Mouse (Mus musculus) hindbrain, postnatal 0 days (tissue): Measurements from ENCODE around the gene Cd7. TPM values are rescaled to one million over a fixed set of nuclear protein-coding genes. Genes with fewer than 3 reads are reported as not detected.

Source experiments
- ATAC-seq: fragments of 200-750 bp; cut with Nextera tagmentation; 2 replicates; pipeline ENCODE4 v1.8.0; 2017; ENCODE audit warnings: mild to moderate bottlenecking, moderate TSS enrichment, moderate library complexity
- DNase-seq: peaks from one replicate; pipeline ENCODE4 v3.0.0-alpha.2; 2015; ENCODE audit warnings: low spot score
- H3K27ac ChIP-seq: fragments of 300-500 bp; sonication (generic); 2 replicates; pipeline ENCODE4 v1.5.1; 2014; ENCODE audit warnings: mild to moderate bottlenecking
- H3K27me3 ChIP-seq: fragments of 300-500 bp; sonication (generic); 2 replicates; pipeline ENCODE4 v1.6.1; 2014; ENCODE audit warnings: low read length, mixed read lengths; ENCODE audit not compliant: insufficient read depth
- H3K36me3 ChIP-seq: fragments of 300-500 bp; sonication (generic); 2 replicates; pipeline ENCODE4 v1.6.1; 2014; ENCODE audit warnings: low read length, mixed read lengths; ENCODE audit not compliant: insufficient read depth
- H3K4me1 ChIP-seq: fragments of 300-500 bp; sonication (generic); 2 replicates; pipeline ENCODE4 v1.6.1; 2014; ENCODE audit warnings: antibody characterized with exemption, low read length, mixed read lengths; ENCODE audit not compliant: insufficient read depth
- H3K4me2 ChIP-seq: fragments of 300-500 bp; sonication (generic); 2 replicates; pipeline ENCODE4 v1.6.1; 2014; ENCODE audit warnings: low read depth, mild to moderate bottlenecking, low read length, moderate library complexity, mixed read lengths
- H3K4me3 ChIP-seq: fragments of 300-500 bp; sonication (generic); 2 replicates; pipeline ENCODE4 v1.5.1; 2014; ENCODE audit warnings: low read length
- H3K9ac ChIP-seq: fragments of 300-500 bp; sonication (generic); replicated peaks from 2 replicates; pipeline ENCODE4 v1.6.1; 2014; ENCODE audit warnings: mild to moderate bottlenecking, low read length, moderate library complexity, mixed read lengths
- H3K9me3 ChIP-seq: fragments of 300-500 bp; sonication (generic); 2 replicates; pipeline ENCODE4 v1.6.1; 2016; ENCODE audit warnings: low read length, mixed read lengths
- CTCF ChIP-seq: IDR thresholded peaks from 2 replicates; pipeline ENCODE4 v1.5.1; 2016; ENCODE audit warnings: antibody characterized with exemption, control low read depth, low read depth
- WGBS: fragments of 180-500 bp; shearing (Covaris S2); extraction: QIAGEN DNeasy Blood & Tissue Kit; methylation state at CpG from one replicate; pipeline ENCODE4 v1.1.7; 2014; 5-methylcytosine and 5-hydroxymethylcytosine counted together
- polyA plus RNA-seq: library from polyadenylated mRNA; unstranded; fragments of >200 nt; fragmentation: Nextera tagmentation; extraction: Ambion mirVana; gene quantifications from 2 replicates; pipeline ENCODE4 v1.2.1, GENCODE M21; 2015
- total RNA-seq: library from RNA; depleted of rRNA; stranded (reverse); fragments of >200 nt; gene quantifications from 2 replicates; pipeline ENCODE4 v1.2.3, GENCODE M21; 2014

Gene Cd7
- total and polyA plus RNA-seq, 2 experiments from 2014 or later: not detected

DNA sequence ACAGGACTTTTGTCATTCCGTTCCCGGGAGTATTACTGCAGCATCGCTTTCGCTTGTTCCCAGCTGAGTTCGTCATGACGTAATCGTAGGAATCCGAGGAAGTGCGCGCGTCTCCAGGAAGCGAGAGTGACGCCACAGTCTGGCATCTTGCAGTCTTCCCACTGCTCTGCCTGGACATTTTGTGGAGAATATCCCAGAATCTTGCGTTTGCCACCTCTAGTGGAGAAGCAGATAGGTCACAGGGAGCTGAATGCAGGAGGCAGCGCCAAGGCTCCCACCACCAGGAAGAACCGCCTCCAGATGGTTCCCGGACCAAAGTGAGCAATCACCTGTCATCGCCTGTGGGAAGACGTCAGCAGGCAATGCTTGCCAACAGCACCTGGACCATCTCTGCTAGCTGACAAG lies 24.3 kb downstream of the Cd7 start:
- TF ChIP-seq CTCF: peak; percentile 32
- Histone ChIP-seq H3K27me3 (no peaks in the 10 kb centered on the region), H3K9ac (no peak overlapping the region), H3K4me1 (no peaks in the 10 kb centered on the region), H3K27ac (no peak overlapping the region), H3K4me3 (no peak overlapping the region), H3K4me2 (peak overlapping the region; percentile 22), H3K9me3 (no peaks in the 10 kb centered on the region), H3K36me3 (no peaks in the 10 kb centered on the region)
- ATAC-seq (no peak), DNase-seq (peak; percentile 52)
- WGBS: 58% methylated on average over 19 of the region's 19 CpGs

DNA sequence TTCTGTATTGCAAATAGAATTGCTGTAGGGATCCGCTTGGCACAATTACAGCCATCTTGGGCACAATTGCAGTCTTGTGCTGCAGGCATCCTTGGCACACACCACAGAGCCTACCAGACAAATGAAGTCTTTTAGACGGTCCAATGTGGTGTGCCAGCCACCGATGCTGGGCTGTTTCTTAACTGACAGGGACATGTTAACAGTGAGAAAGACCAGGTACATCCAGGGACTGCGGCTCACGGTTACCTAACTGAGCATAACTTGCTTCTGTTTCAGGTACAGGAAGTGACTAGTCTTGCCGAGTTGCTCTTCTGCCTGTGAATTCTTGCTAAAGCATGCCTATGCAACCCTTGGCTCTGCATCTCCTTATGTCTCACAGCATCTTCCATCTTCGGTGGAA lies 25.6 kb downstream of the Cd7 start:
- 75% methylated on average over 7 of the region's 7 CpGs for WGBS
- ATAC-seq: no peak

GRCm38 (mm10) chr11:121010044-121010755 lies 29.0 kb downstream of the Cd7 start:
- ATAC-seq (no peak), DNase-seq (no peak)
- 92% methylated on average over 3 of the region's 3 CpGs for WGBS

More for the DNA sequence above, 25.6 kb downstream of the Cd7 start:
- peak; percentile 28 for DNase-seq
- Histone ChIP-seq H3K27ac (no peak overlapping the region), H3K4me3 (no peak overlapping the region), H3K4me1 (no peaks in the 10 kb centered on the region), H3K9me3 (no peaks in the 10 kb centered on the region), H3K9ac (no peak overlapping the region), H3K4me2 (no peak overlapping the region), H3K36me3 (no peaks in the 10 kb centered on the region), H3K27me3 (no peaks in the 10 kb centered on the region)
- TF ChIP-seq CTCF: no peak

DNA sequence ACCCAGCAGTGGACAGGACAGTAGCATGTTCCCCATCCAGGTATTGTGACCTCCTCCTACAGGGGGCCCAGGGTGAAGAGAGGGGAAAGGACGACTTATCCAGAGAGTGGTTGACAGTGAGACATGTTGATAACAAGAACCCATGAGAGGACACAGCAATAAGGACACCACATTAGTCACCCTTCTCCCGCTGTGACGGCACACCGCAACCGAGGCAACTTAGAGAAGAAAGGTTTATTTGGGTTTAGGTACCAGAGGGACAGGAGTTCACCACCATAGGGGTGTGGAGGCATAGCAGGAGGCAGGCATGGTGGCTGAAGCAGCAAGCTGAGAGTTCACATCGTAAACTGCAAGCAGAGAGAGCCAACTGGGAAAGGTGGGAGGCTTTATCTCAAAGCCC lies 33.0 kb downstream of the Cd7 start:
- H3K9ac ChIP-seq: no peak overlapping the region
- H3K4me3 ChIP-seq: no peak overlapping the region
- no peaks in the 10 kb centered on the region for H3K9me3 ChIP-seq
- H3K36me3 ChIP-seq: no peaks in the 10 kb centered on the region
- DNase-seq (no peak), ATAC-seq (no peak)
- H3K4me1 ChIP-seq: no peaks in the 10 kb centered on the region
- no peak overlapping the region for H3K4me2 ChIP-seq
- no peak for TF ChIP-seq CTCF
- no peaks in the 10 kb centered on the region for H3K27me3 ChIP-seq
- H3K27ac ChIP-seq: no peak overlapping the region
- WGBS: 78% methylated on average over 6 of the region's 6 CpGs

More at GRCm38 (mm10) chr11:121010044-121010755, 29.0 kb downstream of the Cd7 start:
- no peak overlapping the region for H3K4me2 ChIP-seq
- no peaks in the 10 kb centered on the region for H3K4me1 ChIP-seq
- TF ChIP-seq CTCF: no peak
- H3K9me3 ChIP-seq: no peaks in the 10 kb centered on the region
- no peak overlapping the region for H3K9ac ChIP-seq
- no peaks in the 10 kb centered on the region for H3K27me3 ChIP-seq
- no peak overlapping the region for H3K27ac ChIP-seq
- no peaks in the 10 kb centered on the region for H3K36me3 ChIP-seq
- H3K4me3 ChIP-seq: no peak overlapping the region

DNA sequence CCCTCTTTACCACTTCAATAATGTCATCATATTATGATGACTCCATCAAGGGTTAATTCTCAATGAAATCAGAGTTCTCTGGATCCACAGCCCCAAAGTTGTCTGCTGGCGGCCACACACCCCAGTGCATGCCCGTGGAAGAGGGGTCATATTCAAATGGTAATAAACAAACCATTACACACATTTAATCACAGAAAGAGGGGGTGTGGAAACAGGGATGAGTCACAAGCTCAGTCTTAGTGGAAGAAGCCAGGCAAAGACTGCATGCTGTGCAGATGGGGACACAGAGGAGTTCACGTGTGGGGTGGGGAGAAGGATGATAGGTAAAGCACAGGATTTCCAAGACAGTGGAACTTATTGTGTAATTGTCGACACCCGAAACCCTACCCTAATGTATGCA lies 34.9 kb downstream of the Cd7 start:
- TF ChIP-seq CTCF: no peak
- H3K36me3 ChIP-seq: no peaks in the 10 kb centered on the region
- no peak overlapping the region for H3K27ac ChIP-seq
- no peaks in the 10 kb centered on the region for H3K9me3 ChIP-seq
- H3K4me2 ChIP-seq: no peak overlapping the region
- H3K4me1 ChIP-seq: no peaks in the 10 kb centered on the region
- H3K27me3 ChIP-seq: no peaks in the 10 kb centered on the region
- DNase-seq: no peak
- no peak overlapping the region for H3K4me3 ChIP-seq
- no peak overlapping the region for H3K9ac ChIP-seq
- WGBS: 45% methylated on average over 5 of the region's 5 CpGs
- ATAC-seq: no peak

DNA sequence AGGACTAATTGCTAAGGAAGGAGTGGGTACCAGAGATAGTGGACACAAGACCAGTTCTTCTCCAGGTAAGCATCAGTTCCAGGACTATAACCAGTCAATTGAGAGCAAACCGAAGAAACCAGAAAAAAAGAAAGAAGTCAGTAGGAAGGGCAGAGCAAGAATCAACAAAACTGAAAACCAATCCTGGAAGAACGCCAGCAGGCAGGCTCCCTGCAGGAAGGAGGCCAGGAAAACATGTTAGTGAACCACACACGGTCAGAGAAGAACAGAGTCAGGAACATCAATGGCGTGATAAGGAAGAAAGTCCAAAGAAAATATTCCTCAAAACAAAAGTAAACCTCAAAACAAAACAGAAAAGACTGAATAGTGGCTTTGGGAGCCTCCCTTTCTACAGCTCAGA lies 37.3 kb downstream of the Cd7 start:
- Histone ChIP-seq H3K4me3 (no peak overlapping the region), H3K4me2 (no peak overlapping the region), H3K27ac (no peak overlapping the region), H3K9ac (no peak overlapping the region), H3K9me3 (no peaks in the 10 kb centered on the region), H3K27me3 (no peaks in the 10 kb centered on the region), H3K4me1 (no peaks in the 10 kb centered on the region), H3K36me3 (no peaks in the 10 kb centered on the region)
- ATAC-seq (no peak), DNase-seq (peak; percentile 28)
- no peak for TF ChIP-seq CTCF
- 51% methylated on average over 4 of the region's 4 CpGs for WGBS

DNA sequence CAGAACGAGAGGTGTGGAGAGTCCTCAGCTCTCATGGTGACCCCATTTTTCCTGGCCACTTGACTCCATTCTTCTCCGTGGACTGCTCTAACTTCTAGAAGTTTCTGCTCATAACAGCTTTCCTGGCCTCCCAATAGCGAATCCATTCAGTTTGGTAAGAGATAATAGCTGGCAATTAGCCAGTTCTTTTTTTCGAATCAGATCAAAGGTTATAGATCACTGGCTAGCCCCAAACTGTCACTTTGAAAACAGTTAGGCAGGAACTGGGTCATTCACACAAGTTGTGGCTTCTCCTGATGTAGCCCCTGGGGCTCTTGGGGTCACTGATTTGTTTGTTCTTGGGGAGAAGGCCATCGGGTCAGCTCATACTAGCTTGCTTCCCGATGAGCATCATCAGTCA lies 44.5 kb downstream of the Cd7 start:
- no peaks in the 10 kb centered on the region for H3K36me3 ChIP-seq
- WGBS: 84% methylated on average over 6 of the region's 6 CpGs
- TF ChIP-seq CTCF: no peak
- H3K9ac ChIP-seq: no peak overlapping the region
- peaks cover 6% of the 10 kb centered on the region for H3K4me1 ChIP-seq
- H3K4me2 ChIP-seq: no peak overlapping the region
- DNase-seq: no peak
- H3K4me3 ChIP-seq: no peak overlapping the region
- no peaks in the 10 kb centered on the region for H3K27me3 ChIP-seq
- no peak for ATAC-seq
- H3K27ac ChIP-seq: no peak overlapping the region
- H3K9me3 ChIP-seq: no peaks in the 10 kb centered on the region
